Mouse (Mus musculus) layer of hippocampus, postnatal 10 days (tissue): ENCODE data around the gene C1ql4. TPM values are rescaled to one million over a fixed set of nuclear protein-coding genes. Genes with fewer than 3 reads are reported as not detected.
A peak's percentile ranks its signal among the peaks of the same experiment; 100 is the strongest.

ENCODE experiments used
- DNase-seq, 2 experiments: peaks; one replicate each; pipeline ENCODE4 v3.0.0; 2021; ENCODE audit warnings: low spot score in 2 of 2
- long read RNA-seq: library from polyadenylated mRNA; stranded (forward); transcript quantifications from one replicate; pipeline ENCODE4 v2.0.0, GENCODE M21; 2023
- total RNA-seq, 2 experiments: library from RNA; stranded (reverse); gene quantifications; 2 replicates each; pipeline ENCODE4 v1.2.3; 2021

Gene C1ql4
- total RNA-seq: under 1 TPM in 1 of 2 experiments, not detected in 1; 0.25 TPM
- long read RNA-seq: 0 reads

- DNase-seq: peak in 1 of 2 experiments; percentile 20
Measured at GRCm38 (mm10) chr15:99087253-99088075, at the start of gene C1ql4. Gene C1ql4 (minus strand): TSS chr15:99087817.

- DNase-seq: no peak
Measured at GRCm38 (mm10) chr15:99129956-99130910, 42.6 kb upstream of the C1ql4 start.

DNA sequence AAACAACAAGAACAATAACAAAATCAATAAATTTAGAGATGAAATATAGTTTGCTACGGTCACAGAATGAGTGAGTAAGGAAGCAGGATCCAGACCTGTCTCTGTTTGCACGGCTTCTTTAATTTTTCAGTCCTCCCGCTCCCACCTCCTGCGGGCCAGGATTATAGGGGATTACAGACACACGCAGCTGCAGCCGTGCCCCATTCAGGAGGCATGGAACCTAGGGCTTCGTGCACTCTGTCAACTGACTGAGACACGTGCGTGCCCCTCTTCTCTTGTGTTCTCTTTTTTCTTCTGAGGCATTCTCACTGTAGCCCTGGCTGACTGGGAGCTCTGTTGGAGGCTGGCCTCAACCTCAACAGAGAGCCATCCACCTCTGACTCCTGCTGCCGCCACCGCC lies 41.8 kb upstream of the C1ql4 start:
- DNase-seq: no peak

DNA sequence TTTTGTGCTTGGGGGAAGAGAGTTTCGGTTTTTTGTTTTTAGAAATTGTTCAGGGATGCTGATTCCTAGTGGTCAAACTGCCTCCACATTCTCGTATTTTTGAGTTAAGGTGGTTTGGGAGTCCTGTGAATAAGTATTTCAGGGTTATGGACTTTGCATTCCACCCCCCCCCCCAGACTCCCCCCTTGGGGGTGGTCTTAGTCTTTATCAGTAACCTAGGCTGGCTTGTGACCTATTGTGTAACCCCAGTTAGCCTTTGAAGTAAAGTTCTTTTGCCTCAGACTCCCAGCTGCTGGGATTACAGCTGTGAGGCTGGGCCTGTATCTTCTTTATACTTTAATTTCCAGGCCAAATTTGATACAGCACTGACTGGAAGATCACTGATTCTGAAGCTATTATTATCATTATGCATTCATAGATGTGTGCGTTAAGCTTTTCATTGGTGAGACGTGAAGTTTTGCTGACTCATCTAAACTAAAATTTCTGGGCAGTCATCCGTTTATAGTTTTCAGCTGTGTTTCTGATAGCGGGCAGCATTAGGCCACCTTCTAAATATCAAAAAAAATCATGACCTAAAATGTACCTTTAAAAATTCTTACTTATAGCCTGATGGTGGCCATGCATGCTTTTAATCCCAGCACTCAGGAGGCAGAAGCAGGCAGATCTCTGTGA lies 40.4 kb upstream of the C1ql4 start:
- DNase-seq: no peak

- DNase-seq: no peak
Measured at GRCm38 (mm10) chr15:99126816-99127365, 39.3 kb upstream of the C1ql4 start.

- peak; percentile 92 to 94 for DNase-seq
Measured at GRCm38 (mm10) chr15:99126081-99126815, 38.6 kb upstream of the C1ql4 start.

- no peak for DNase-seq
Measured at GRCm38 (mm10) chr15:99125711-99126080, 38.1 kb upstream of the C1ql4 start, which contains the start of gene Spats2. Gene Spats2 (plus strand): TSS chr15:99125916.

DNA sequence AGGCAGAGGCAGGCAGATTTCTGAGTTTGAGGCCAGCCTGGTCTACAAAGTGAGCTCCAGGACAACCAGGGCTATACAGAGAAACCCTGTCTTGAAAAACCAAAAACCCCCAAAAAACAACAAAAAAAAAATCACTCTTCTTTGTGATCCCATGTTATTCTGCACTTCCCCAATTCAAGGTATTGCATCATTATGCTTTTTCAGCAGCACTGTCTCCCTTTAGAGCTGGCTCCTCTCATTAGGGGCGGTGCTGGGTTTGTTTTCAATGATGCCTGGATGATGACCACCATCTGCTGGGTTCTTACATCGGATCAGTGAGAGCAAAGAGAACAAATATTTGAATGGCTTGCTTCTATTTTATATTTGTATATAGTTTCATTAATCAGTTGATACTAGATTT lies 35.0 kb upstream of the C1ql4 start:
- no peak for DNase-seq

GRCm38 (mm10) chr15:99120814-99121213 lies 33.2 kb upstream of the C1ql4 start:
- no peak for DNase-seq

GRCm38 (mm10) chr15:99116539-99116938 lies 28.9 kb upstream of the C1ql4 start:
- no peak for DNase-seq

GRCm38 (mm10) chr15:99115065-99115423 lies 27.4 kb upstream of the C1ql4 start:
- no peak for DNase-seq

DNA sequence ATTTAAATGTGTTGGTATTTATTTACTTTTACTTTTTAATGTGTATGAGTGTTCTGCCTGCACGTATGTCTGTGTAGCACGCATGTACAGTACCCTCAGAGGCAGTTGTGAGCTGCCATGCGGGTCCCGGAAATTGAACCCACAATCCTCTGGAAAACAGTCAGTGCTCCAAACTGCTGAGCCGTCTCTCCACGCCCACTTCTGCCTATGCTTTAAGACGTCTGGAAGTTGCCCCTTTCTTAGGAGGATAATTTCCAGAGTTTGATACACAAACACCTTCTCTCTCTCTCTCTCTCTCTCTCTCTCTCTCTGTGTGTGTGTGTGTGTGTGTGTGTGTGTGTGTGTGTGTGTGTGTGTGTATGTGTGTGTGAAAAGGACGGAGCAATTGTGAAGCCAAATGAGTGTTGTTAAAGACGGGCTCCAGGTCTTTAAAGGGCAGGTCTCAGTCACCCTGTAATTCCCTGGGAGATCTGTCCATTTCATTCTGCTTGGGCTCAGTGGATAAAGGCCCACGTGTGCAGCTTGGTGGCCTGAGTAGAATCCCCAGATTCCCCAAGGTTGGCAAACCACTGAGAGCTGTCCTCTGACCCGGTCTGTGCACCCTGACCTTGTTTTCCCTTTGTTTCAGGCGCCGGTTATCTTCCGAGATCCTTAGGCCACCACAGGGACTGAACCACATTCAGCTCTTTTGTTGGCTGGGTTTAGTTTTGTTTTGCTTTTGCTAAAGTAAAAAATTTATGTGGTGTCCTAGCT lies 26.9 kb upstream of the C1ql4 start:
- DNase-seq: no peak

GRCm38 (mm10) chr15:99113396-99113975 lies 25.9 kb upstream of the C1ql4 start:
- no peak for DNase-seq

GRCm38 (mm10) chr15:99112843-99113395 lies 25.3 kb upstream of the C1ql4 start:
- no peak for DNase-seq

- DNase-seq: no peak
Measured at GRCm38 (mm10) chr15:99111809-99112208, 24.2 kb upstream of the C1ql4 start.

- DNase-seq: no peak
Measured at GRCm38 (mm10) chr15:99111139-99111538, 23.5 kb upstream of the C1ql4 start.

GRCm38 (mm10) chr15:99107866-99108265 lies 20.2 kb upstream of the C1ql4 start:
- no peak for DNase-seq

DNA sequence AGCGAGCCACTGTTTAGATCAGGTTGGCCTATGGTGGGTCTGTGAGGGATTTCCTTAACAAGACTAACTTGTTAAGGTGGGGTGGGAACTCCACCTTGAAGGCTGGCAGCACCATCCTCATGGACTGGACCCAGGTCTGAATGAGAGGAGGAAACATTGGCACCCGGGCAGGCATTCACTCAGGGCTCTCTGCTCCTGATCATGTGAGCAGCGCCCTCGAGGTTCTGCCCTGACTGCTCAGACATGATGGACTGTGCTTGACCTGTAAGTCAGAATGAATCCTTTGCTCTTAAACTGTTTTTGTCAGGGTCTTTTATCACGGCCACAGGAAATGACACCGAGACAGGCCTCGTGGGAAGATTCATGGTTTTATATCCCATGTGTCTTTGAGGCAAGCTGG lies 17.6 kb upstream of the C1ql4 start:
- DNase-seq: no peak

DNA sequence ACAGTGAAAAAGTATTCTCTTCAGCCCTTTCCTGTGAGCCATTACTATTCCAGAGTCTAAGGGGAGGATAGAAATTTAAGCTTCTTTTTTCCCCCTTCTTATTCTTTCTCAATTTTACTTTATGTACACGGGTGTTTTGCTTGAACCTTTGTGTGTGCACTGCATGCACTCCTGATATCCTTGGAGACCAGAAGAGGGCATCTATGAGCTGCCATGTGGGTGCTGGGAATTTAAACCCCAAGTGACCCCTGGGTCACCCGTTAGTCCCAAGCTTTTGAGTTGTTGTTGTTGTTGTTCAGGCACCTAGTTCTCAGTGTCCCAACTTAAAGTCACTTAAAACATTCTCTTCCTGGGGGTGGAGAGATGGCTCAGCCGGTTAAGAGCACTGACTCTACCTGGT lies 12.4 kb upstream of the C1ql4 start:
- DNase-seq: no peak
